Mouse (Mus musculus) embryonic facial prominence, embryonic 10.5 days (tissue): ENCODE measurements at regions not wholly inside any gene's neighbourhood (a gene's known extent, or its start where the extent isn't known, plus 50 kb on each side); places are given as distances from the start of the nearest gene placed in this dataset.
"Not testable (repeated sequence)": the region's sequence is repeated elsewhere in the genome, so short reads cannot be mapped to it uniquely, and the experiment has no call there.

Source experiments
- DNase-seq: peaks from one replicate; pipeline ENCODE4 v3.0.0-alpha.2; 2017; ENCODE audit warnings: low spot score
- H3K27ac ChIP-seq: fragments of 300-500 bp; sonication (generic); replicated peaks from 2 replicates; pipeline ENCODE4 v1.5.1; 2016; ENCODE audit warnings: mild to moderate bottlenecking
- H3K27me3 ChIP-seq: fragments of 300-500 bp; sonication (generic); replicated peaks from 2 replicates; pipeline ENCODE4 v1.6.1; 2016; ENCODE audit warnings: low read depth, mild to moderate bottlenecking; ENCODE audit not compliant: poor library complexity, severe bottlenecking
- H3K36me3 ChIP-seq: fragments of 300-500 bp; sonication (generic); replicated peaks from 2 replicates; pipeline ENCODE4 v1.6.1; 2016; ENCODE audit warnings: mild to moderate bottlenecking, moderate library complexity
- H3K4me1 ChIP-seq: fragments of 300-500 bp; sonication (generic); 2 replicates; pipeline ENCODE4 v1.6.1; 2016
- H3K4me3 ChIP-seq: fragments of 300-500 bp; sonication (generic); 2 replicates; pipeline ENCODE4 v1.5.1; 2016; ENCODE audit warnings: mild to moderate bottlenecking, moderate library complexity
- H3K9me3 ChIP-seq: fragments of 300-500 bp; sonication (generic); 2 replicates; pipeline ENCODE4 v1.6.1; 2016; ENCODE audit warnings: mild to moderate bottlenecking
- WGBS: fragments of 180-500 bp; shearing (Covaris S2); methylation state at CpG from one replicate; pipeline ENCODE4 v1.1.7; 2016; 5-methylcytosine and 5-hydroxymethylcytosine counted together

GRCm38 (mm10) chr7:83431094-83431493 lies 153.6 kb upstream of the Tmc3 start:
- H3K27ac ChIP-seq, result no peak overlapping the region
- no peak for DNase-seq
- no peak overlapping the region for H3K4me3 ChIP-seq
- WGBS, result 73% methylated on average over 2 of the region's 2 CpGs
- H3K4me1 ChIP-seq, result peaks cover 11% of the 10 kb centered on the region; the same call in 1 of the 2 replicates
- H3K27me3 ChIP-seq, result no peaks in the 10 kb centered on the region
- no peaks in the 10 kb centered on the region for H3K36me3 ChIP-seq
- no peaks in the 10 kb centered on the region for H3K9me3 ChIP-seq

DNA sequence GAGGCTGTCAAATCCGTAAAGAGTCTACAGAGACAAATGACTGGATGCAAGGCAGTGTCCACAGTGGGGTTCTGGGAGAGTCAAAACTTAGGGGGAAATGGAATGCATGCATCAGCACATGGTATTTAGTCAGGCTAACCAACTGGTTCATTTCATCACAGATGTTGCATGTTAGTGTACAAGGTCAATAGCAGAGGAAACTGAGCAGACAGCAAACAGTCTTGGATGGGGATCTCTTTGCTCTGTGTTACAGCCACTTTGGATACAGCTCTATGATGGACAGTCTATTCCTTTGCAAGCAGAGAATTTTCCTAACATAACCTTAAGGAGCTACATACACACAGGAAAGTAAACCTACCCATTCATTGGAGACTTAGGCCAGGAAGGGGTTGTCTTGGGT lies 151.9 kb upstream of the Tmc3 start:
- H3K4me3 ChIP-seq, result no peak overlapping the region
- DNase-seq, result no peak
- H3K27ac ChIP-seq, result no peak overlapping the region
- H3K36me3 ChIP-seq, result no peaks in the 10 kb centered on the region
- peaks cover 11% of the 10 kb centered on the region; the same call in 1 of the 2 replicates for H3K4me1 ChIP-seq
- no peaks in the 10 kb centered on the region for H3K9me3 ChIP-seq
- WGBS, result 85% methylated on average over 1 of the region's 1 CpGs
- H3K27me3 ChIP-seq, result no peaks in the 10 kb centered on the region

GRCm38 (mm10) chr7:83433959-83434715 lies 150.6 kb upstream of the Tmc3 start:
- peaks cover 16% of the 10 kb centered on the region for H3K4me1 ChIP-seq
- no peak for DNase-seq
- no peaks in the 10 kb centered on the region for H3K27me3 ChIP-seq
- H3K27ac ChIP-seq, result no peak overlapping the region
- H3K9me3 ChIP-seq, result no peaks in the 10 kb centered on the region
- no peak overlapping the region for H3K4me3 ChIP-seq
- H3K36me3 ChIP-seq, result no peaks in the 10 kb centered on the region
- WGBS, result 48% methylated on average over 5 of the region's 5 CpGs

DNA sequence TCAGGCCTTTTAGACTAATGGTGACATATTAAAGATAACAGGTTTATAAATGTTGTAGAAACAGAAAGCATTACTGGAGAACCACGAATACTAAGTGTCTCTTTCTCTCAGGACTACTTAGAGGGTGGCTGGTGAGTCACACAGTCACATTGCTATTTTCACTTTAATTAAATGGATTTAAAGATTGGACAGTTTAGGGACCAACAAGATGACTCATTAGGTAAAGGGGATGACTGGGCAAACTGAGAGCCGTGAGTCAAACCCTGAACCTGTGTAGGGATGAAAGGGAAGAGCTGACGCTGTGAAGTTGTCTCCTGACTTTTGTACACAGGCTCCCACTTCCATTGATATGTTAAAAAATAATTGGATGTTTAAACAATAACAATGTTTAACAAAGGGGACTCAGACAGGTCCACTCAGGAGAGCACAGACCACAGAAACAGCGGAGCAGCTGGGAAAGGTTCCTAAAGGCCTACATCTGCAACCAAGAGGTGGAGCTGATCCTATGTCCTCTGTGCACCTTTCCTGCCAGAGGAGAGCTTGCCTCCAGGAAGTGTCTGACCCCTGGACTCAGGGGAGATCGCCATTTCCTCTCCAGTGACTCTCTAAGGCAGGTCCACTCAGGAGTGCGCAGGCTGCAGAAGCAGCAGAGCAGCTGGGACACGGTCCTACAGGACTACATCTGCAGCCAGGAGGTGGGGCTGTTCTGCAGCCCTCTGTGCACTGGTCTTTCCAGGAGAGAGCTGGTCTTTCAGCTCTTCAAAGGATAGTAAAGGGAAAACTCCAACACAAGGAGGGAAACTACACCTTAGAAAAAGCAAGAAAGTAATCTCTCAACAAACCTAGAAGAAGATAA lies 146.0 kb upstream of the Tmc3 start:
- peaks cover 27% of the 10 kb centered on the region for H3K4me1 ChIP-seq
- no peaks in the 10 kb centered on the region for H3K27me3 ChIP-seq
- 59% methylated on average over 7 of the region's 7 CpGs for WGBS
- H3K9me3 ChIP-seq, result no peaks in the 10 kb centered on the region
- H3K27ac ChIP-seq, result peak overlapping the region; percentile 67
- DNase-seq, result peak; percentile 41
- no peak overlapping the region for H3K4me3 ChIP-seq
- H3K36me3 ChIP-seq, result no peaks in the 10 kb centered on the region

DNA sequence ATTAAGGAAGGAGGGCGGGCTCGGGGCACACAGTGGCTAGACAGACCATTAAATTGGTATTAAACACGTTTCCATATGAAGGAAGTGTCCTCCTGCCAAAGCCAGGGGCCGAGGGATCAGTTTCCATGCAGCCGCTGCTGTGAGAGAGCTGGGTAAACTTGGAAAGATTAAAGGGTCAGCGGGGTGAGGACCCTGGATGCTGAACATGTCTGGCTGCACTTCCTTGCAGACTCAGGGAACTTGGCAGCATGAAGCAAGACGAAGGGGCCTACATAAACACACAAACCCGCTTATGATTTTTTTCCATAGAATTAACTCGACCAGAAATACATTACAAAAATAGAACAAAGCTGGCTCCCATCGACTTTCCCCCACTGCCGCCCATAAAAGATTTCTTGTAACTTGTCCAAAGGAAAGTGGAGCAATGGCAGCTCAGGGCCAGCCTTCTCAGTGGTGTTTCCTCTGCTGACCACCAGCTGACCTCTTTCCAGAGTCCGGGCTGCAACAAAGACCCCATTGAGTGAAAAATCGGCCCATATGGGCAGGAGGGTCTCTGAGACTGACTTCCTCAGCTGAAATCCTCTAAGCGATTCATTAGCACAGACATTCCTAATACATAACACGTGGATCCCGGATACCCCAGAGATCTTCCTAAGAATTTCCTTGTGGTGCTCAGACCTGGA lies 141.0 kb upstream of the Tmc3 start:
- no peaks in the 10 kb centered on the region for H3K27me3 ChIP-seq
- 0 out of 2 replicates have a peak overlapping the region, but pooled peaks have one; percentile 2 for H3K4me3 ChIP-seq
- H3K27ac ChIP-seq, result peak overlapping the region; percentile 85
- H3K9me3 ChIP-seq, result no peaks in the 10 kb centered on the region
- DNase-seq, result peak; percentile 85
- no peaks in the 10 kb centered on the region for H3K36me3 ChIP-seq
- H3K4me1 ChIP-seq, result peaks cover 41% of the 10 kb centered on the region
- 15% methylated on average over 16 of the region's 16 CpGs for WGBS

DNA sequence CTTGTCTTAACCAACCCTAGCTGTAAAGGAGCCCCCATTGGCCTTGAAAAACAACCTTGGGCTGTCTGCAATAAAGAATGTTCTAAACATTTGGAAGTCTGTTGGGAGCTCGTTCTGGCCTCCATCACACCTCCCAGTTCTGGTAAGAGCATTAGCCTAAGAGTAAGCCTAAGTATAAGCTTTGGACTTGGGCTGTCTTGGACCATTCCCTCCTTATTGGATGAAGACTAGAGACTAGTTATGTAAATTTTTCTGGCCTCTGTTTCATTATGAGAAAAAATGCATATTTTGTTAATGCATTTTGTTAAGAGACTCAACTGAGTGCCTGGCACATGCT lies 140.5 kb upstream of the Tmc3 start:
- H3K9me3 ChIP-seq, result no peaks in the 10 kb centered on the region
- H3K27me3 ChIP-seq, result no peaks in the 10 kb centered on the region
- H3K4me3 ChIP-seq, result no peak overlapping the region
- H3K36me3 ChIP-seq, result no peaks in the 10 kb centered on the region
- 28% methylated on average over 1 of the region's 1 CpGs for WGBS
- DNase-seq, result no peak
- peak overlapping the region; percentile 85 for H3K27ac ChIP-seq
- peaks cover 37% of the 10 kb centered on the region for H3K4me1 ChIP-seq

GRCm38 (mm10) chr7:83445181-83445926 lies 139.4 kb upstream of the Tmc3 start:
- Histone ChIP-seq H3K36me3 (no peaks in the 10 kb centered on the region), H3K27ac (peak overlapping the region; percentile 85), H3K27me3 (no peaks in the 10 kb centered on the region), H3K9me3 (no peaks in the 10 kb centered on the region), H3K4me1 (peaks cover 37% of the 10 kb centered on the region), H3K4me3 (no peak overlapping the region)
- WGBS, result 36% methylated on average over 5 of the region's 5 CpGs
- no peak for DNase-seq

GRCm38 (mm10) chr7:83450346-83450745 lies 134.4 kb upstream of the Tmc3 start:
- DNase-seq, result no peak
- Histone ChIP-seq H3K4me3 (no peak overlapping the region), H3K9me3 (no peaks in the 10 kb centered on the region), H3K27ac (no peak overlapping the region), H3K36me3 (no peaks in the 10 kb centered on the region), H3K27me3 (no peaks in the 10 kb centered on the region), H3K4me1 (peaks cover 7% of the 10 kb centered on the region)
- 67% methylated on average over 3 of the region's 3 CpGs for WGBS

- DNase-seq, result no peak
- Histone ChIP-seq H3K27ac (no peak overlapping the region), H3K9me3 (no peaks in the 10 kb centered on the region), H3K27me3 (no peaks in the 10 kb centered on the region), H3K4me1 (peaks cover 13% of the 10 kb centered on the region), H3K4me3 (no peak overlapping the region), H3K36me3 (no peaks in the 10 kb centered on the region)
- 77% methylated on average over 7 of the region's 7 CpGs for WGBS
These were observed 132.4 kb upstream of the Tmc3 start for GRCm38 (mm10) chr7:83452309-83452708.

DNA sequence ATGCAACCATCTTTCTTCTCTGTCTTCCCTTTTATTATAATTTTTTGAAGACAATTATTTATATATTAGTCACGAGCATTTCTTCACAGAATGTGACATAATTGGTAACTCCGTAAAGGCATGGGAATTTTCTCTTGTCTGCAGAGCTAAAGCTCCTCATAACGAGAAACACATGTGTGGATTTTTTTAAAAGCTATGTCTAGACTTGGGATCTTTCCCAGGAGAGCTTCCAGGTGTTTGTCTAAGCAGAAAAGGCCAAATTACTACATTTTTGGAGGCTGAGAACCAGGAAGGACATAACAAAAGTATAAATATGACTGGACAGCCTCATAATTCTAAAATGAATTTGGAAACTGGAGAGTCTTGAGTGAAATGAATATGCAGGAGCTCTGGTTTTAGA lies 125.2 kb upstream of the Tmc3 start:
- H3K4me1 ChIP-seq, result peaks cover 31% of the 10 kb centered on the region
- peak overlapping the region; percentile 81 for H3K27ac ChIP-seq
- H3K9me3 ChIP-seq, result no peaks in the 10 kb centered on the region
- H3K36me3 ChIP-seq, result no peaks in the 10 kb centered on the region
- DNase-seq, result no peak
- H3K4me3 ChIP-seq, result no peak overlapping the region
- 31% methylated on average over 3 of the region's 3 CpGs for whole genome bisulfite sequencing
- no peaks in the 10 kb centered on the region for H3K27me3 ChIP-seq

- Histone ChIP-seq H3K27me3 (no peaks in the 10 kb centered on the region), H3K27ac (no peak overlapping the region), H3K4me1 (no peaks in the 10 kb centered on the region), H3K9me3 (no peaks in the 10 kb centered on the region), H3K4me3 (no peak overlapping the region), H3K36me3 (no peaks in the 10 kb centered on the region)
- DNase-seq, result no peak
- 86% methylated on average over 8 of the region's 8 CpGs for WGBS
These were observed 117.7 kb upstream of the Tmc3 start for GRCm38 (mm10) chr7:83467006-83467405.

GRCm38 (mm10) chr7:83469856-83470255 lies 114.9 kb upstream of the Tmc3 start:
- H3K9me3 ChIP-seq, H3K4me1 ChIP-seq, H3K36me3 ChIP-seq, DNase-seq, H3K27ac ChIP-seq, H3K4me3 ChIP-seq, H3K27me3 ChIP-seq: not testable (repeated sequence)
- 92% methylated on average over 4 of the region's 4 CpGs for whole genome bisulfite sequencing
